Mouse (Mus musculus) liver, postnatal 0 days (tissue): ENCODE results near the gene Ano10. TPM values are rescaled to one million over a fixed set of nuclear protein-coding genes. Genes with fewer than 3 reads are reported as not detected.
A peak's percentile ranks its signal among the peaks of the same experiment; 100 is the strongest.

Experiments
- ATAC-seq: fragments of 200-750 bp; cut with Nextera tagmentation; 2 replicates; pipeline ENCODE4 v1.8.0; 2017; ENCODE audit warnings: mild to moderate bottlenecking, moderate library complexity
- DNase-seq: peaks from one replicate; pipeline ENCODE4 v3.0.0-alpha.2; 2016
- H3K27ac ChIP-seq: fragments of 300-500 bp; sonication (generic); 2 replicates; pipeline ENCODE4 v1.5.1; 2014; ENCODE audit warnings: antibody characterized with exemption, moderate library complexity, mild to moderate bottlenecking, low read depth
- H3K27me3 ChIP-seq: fragments of 300-500 bp; sonication (generic); 2 replicates; pipeline ENCODE4 v1.6.1; 2014; ENCODE audit warnings: low read length, control low read depth, mixed read lengths; ENCODE audit not compliant: insufficient read depth
- H3K36me3 ChIP-seq: fragments of 300-500 bp; sonication (generic); replicated peaks from 2 replicates; pipeline ENCODE4 v1.6.1; 2014; ENCODE audit warnings: mild to moderate bottlenecking, control low read depth, low read length, moderate library complexity, mixed read lengths; ENCODE audit not compliant: insufficient read depth
- H3K4me1 ChIP-seq: fragments of 300-500 bp; sonication (generic); 2 replicates; pipeline ENCODE4 v1.6.1; 2014; ENCODE audit warnings: antibody characterized with exemption, mild to moderate bottlenecking, control low read depth; ENCODE audit not compliant: insufficient read depth
- H3K4me2 ChIP-seq: fragments of 300-500 bp; sonication (generic); 2 replicates; pipeline ENCODE4 v1.6.1; 2014; ENCODE audit warnings: low read depth, mild to moderate bottlenecking, low read length, moderate library complexity, mixed read lengths
- H3K4me3 ChIP-seq: fragments of 300-500 bp; sonication (generic); 2 replicates; pipeline ENCODE4 v1.5.1; 2014; ENCODE audit warnings: low read depth, low read length
- H3K9ac ChIP-seq: fragments of 300-500 bp; sonication (generic); replicated peaks from 2 replicates; pipeline ENCODE4 v1.6.1; 2014; ENCODE audit warnings: mild to moderate bottlenecking, moderate library complexity
- H3K9me3 ChIP-seq: fragments of 300-500 bp; sonication (generic); 2 replicates; pipeline ENCODE4 v1.6.1; 2016; ENCODE audit warnings: mild to moderate bottlenecking, control low read depth, low read length, mixed read lengths
- CTCF ChIP-seq: sonication (generic); IDR thresholded peaks from 2 replicates; pipeline ENCODE4 v1.5.1; 2016; ENCODE audit warnings: antibody characterized with exemption, low read depth
- EP300 ChIP-seq: IDR thresholded peaks from 2 replicates; pipeline ENCODE4 v1.6.1; 2016; ENCODE audit warnings: antibody characterized with exemption, low read depth, mild to moderate bottlenecking
- whole genome bisulfite sequencing: fragments of 180-500 bp; shearing (Covaris S2); extraction: QIAGEN DNeasy Blood & Tissue Kit; methylation state at CpG from one replicate; pipeline ENCODE4 v1.1.7; 2014; ENCODE audit not compliant: insufficient replicate concordance; 5-methylcytosine and 5-hydroxymethylcytosine counted together
- polyA plus RNA-seq: library from polyadenylated mRNA; unstranded; fragments of >200 nt; fragmentation: Nextera tagmentation; extraction: Ambion mirVana; gene quantifications from 2 replicates; pipeline ENCODE4 v1.2.1, GENCODE M21; 2015

Ano10 gene
- polyA plus RNA-seq, 1 experiment from 2014 or later = 13.7 TPM

DNA sequence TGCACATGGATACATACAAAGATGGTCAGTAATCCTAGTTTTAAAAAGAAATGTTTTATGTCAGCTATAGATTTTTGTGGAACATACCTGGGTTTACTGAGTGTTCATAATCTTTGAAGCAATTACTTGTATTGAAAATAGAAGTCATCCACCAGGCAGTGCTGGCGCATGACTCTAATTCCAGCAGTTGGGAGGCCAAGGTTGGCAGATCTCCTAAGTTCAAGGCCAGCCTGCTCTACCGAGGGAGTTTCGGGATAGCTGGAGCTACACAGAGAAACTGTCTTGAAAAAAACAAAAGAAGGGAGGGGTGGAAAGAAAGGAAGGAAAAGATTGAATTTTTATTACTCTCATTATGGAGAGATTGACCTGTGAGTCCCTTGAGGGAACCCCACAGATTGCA lies 145.9 kb downstream of the Ano10 start:
- Histone ChIP-seq H3K4me3 (no peak overlapping the region), H3K9ac (no peak overlapping the region), H3K9me3 (no peaks in the 10 kb centered on the region), H3K27me3 (no peaks in the 10 kb centered on the region), H3K4me2 (no peak overlapping the region), H3K36me3 (peaks cover 22% of the 10 kb centered on the region), H3K27ac (no peak overlapping the region), H3K4me1 (peaks cover 30% of the 10 kb centered on the region)
- TF ChIP-seq EP300 = no peak
- TF ChIP-seq CTCF = no peak
- 67% methylated on average over 3 of the region's 3 CpGs for WGBS
- no peak for ATAC-seq
- DNase-seq = no peak

DNA sequence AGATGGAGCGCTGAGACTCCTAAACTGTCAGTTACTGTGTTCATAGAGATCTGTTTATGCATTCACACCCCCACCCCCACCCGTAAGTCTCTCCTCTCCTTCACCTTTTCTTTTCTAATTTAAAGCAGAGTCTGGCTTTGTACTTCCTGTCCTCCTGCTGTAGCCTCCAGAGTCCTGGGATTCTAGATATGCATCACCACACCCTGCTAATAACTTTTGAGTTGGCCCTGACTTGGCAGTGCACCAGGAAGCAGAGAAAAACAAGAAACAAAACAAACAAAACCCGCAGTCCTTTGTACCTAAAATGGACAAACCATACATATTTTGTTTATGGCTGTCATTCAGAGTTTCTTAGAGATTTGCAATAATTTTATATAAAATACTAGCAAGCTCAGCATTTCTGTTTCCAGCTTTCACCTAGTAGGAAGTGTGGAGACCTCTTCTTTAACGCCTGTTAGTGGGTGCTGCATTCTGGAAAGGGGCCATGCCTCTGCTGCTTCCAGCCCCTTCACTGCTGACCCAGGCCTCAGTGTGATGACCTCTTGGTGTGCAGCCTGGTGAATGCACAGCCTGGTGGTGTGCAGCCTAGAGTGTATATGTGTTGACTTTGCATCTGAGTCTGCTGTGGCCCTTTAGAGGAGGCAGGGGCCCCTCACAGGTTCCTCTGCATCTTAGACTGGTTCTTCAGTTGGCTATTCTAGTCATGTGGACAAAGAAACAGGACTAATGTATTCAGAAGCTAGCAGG lies 147.9 kb downstream of the Ano10 start:
- Histone ChIP-seq H3K4me3 (no peak overlapping the region), H3K9me3 (no peaks in the 10 kb centered on the region), H3K27ac (0 out of 2 replicates have a peak overlapping the region, but pooled peaks have one; percentile 19), H3K36me3 (peaks cover 21% of the 10 kb centered on the region), H3K9ac (no peak overlapping the region), H3K4me2 (no peak overlapping the region), H3K4me1 (peaks cover 32% of the 10 kb centered on the region), H3K27me3 (no peaks in the 10 kb centered on the region)
- WGBS = 58% methylated on average over 4 of the region's 4 CpGs
- ATAC-seq (no peak), DNase-seq (no peak)
- TF ChIP-seq CTCF (no peak), EP300 (no peak)

DNA sequence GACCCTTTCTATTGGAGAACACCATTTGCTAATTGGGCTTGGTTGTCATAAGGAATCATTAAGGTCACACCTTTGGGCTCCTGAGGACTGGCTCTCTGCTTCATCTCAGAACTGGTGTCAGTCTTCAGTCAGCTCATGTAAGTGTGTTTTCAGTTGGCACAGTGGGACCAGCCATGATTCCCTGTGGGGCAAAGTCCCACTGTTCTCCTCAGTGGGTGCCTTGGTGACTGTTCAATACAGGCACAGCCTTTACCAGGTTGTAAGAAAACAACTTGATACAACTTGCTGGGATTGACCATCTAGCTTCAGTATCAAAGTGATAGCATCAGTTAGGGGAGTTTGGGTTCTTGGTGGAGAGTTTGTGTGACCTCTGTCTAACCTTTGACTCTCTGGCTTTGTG lies 148.5 kb downstream of the Ano10 start:
- Histone ChIP-seq H3K27me3 (no peaks in the 10 kb centered on the region), H3K9ac (no peak overlapping the region), H3K36me3 (peaks cover 21% of the 10 kb centered on the region), H3K27ac (0 out of 2 replicates have a peak overlapping the region, but pooled peaks have one; percentile 19), H3K4me3 (no peak overlapping the region), H3K4me1 (peaks cover 32% of the 10 kb centered on the region), H3K4me2 (no peak overlapping the region), H3K9me3 (no peaks in the 10 kb centered on the region)
- ATAC-seq (no peak), DNase-seq (no peak)
- TF ChIP-seq CTCF = no peak
- TF ChIP-seq EP300 = no peak

DNA sequence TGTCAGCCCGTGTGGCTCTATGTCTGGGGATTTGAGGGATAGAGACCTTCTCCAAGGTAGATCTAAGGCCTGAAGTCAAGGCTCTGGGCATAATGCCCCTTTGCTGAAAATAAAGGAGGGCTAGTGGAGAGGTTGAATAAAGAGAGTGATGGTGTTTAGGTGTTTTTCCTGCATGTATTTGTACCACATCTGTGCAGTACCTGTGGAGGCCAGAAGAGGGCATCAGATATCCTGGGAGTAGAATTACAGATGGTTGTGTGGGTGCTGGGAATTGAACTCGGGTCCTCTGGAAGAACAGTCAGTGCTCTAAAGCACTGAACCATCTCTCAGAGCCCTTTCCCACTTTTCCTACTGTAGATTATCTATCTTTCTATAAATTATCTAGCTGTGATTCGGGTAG lies 149.4 kb downstream of the Ano10 start:
- peak; percentile 44 for TF ChIP-seq CTCF
- TF ChIP-seq EP300 = no peak
- Histone ChIP-seq H3K4me2 (no peak overlapping the region), H3K36me3 (peaks cover 21% of the 10 kb centered on the region), H3K9me3 (no peaks in the 10 kb centered on the region), H3K4me1 (peaks cover 33% of the 10 kb centered on the region), H3K27ac (no peak overlapping the region), H3K27me3 (no peaks in the 10 kb centered on the region), H3K9ac (no peak overlapping the region), H3K4me3 (no peak overlapping the region)
- DNase-seq (no peak), ATAC-seq (no peak)
- WGBS = 83% methylated on average over 3 of the region's 3 CpGs

GRCm38 (mm10) chr9:122143219-122143618 lies 151.0 kb downstream of the Ano10 start:
- WGBS = 79% methylated on average over 1 of the region's 1 CpGs
- ATAC-seq (no peak), DNase-seq (no peak)
- no peaks in the 10 kb centered on the region for H3K27me3 ChIP-seq
- H3K27ac ChIP-seq = peak overlapping the region; percentile 16; the same call in 1 of the 2 replicates
- no peak overlapping the region for H3K4me3 ChIP-seq
- H3K9ac ChIP-seq = no peak overlapping the region
- no peaks in the 10 kb centered on the region for H3K9me3 ChIP-seq
- no peak overlapping the region for H3K4me2 ChIP-seq
- TF ChIP-seq EP300 = no peak
- TF ChIP-seq CTCF = no peak
- peaks cover 21% of the 10 kb centered on the region for H3K36me3 ChIP-seq
- H3K4me1 ChIP-seq = peaks cover 34% of the 10 kb centered on the region

- Histone ChIP-seq H3K36me3 (peaks cover 6% of the 10 kb centered on the region), H3K9me3 (no peaks in the 10 kb centered on the region), H3K4me1 (peaks cover 41% of the 10 kb centered on the region), H3K4me3 (no peak overlapping the region), H3K4me2 (no peak overlapping the region), H3K27ac (no peak overlapping the region), H3K27me3 (no peaks in the 10 kb centered on the region), H3K9ac (no peak overlapping the region)
- no peak for DNase-seq
- 64% methylated on average over 2 of the region's 2 CpGs for WGBS
- TF ChIP-seq CTCF (no peak), EP300 (no peak)
- no peak; the same call in 1 of the 2 replicates for ATAC-seq
These were observed 155.0 kb downstream of the Ano10 start for GRCm38 (mm10) chr9:122139236-122139635.
